In genomic region chr13:24416409-24416808, GRCm38 (mm10) we compare ENCODE assay signal across 8 mouse cellular contexts.
DNase-seq lines count a peak whose midpoint lies in the region; ATAC-seq lines count a peak whose summit lies in the region.

No protein-coding gene starts in this region.

- DNase-seq in adrenal gland, adult (ENCODE audit: inconsistent age in 2 of 2, low spot score in 1 of 2): peak; percentile 60 to 73
- DNase-seq in adrenal gland, postnatal 4 days (ENCODE audit: low spot score in 2 of 2): no peak
- DNase-seq in right cerebral cortex, adult 2 months (ENCODE audit: low spot score in 2 of 2): peak; percentile 8 to 22
- DNase-seq in right cerebral cortex, postnatal 36 days (ENCODE audit: low spot score in 2 of 2): no peak
- DNase-seq in left cerebral cortex, postnatal 25 days (ENCODE audit: low spot score in 2 of 2): peak; percentile 5 to 14
- peak; percentile 90 for DNase-seq in thymus, postnatal 25 days

- intact Hi-C loops in left cerebral cortex, postnatal 25 days (cut with DNase I): no loop called here

- peak; percentile 40 for ATAC-seq in erythroid progenitor cell, adult 5-6 weeks (replicated peaks; ENCODE audit: low FRiP score, poor library complexity, severe bottlenecking)
- peak; percentile 69 for ATAC-seq in monocyte, adult 5-6 weeks (replicated peaks; ENCODE audit: insufficient number of reproducible peaks, low FRiP score, low TSS enrichment, poor library complexity, severe bottlenecking)

Comparison
In these comparisons a context has a peak if more than half of its experiments do, and no peak if none do; other contexts are left out.
1. DNase-seq: peak in adrenal gland, adult (2 of 2), right cerebral cortex, adult 2 months (2 of 2), left cerebral cortex, postnatal 25 days (2 of 2) and thymus, postnatal 25 days (single experiment); none in adrenal gland, postnatal 4 days (0 of 2) and right cerebral cortex, postnatal 36 days (0 of 2).